Mouse (Mus musculus): ENCODE measurements around the gene Tes3-ps.

GRCm38 (mm10) chr13:49469002-49469401, 24.1 kb upstream of the Tes3-ps start:
- TF ChIP-seq CTCF (IDR thresholded peaks at IDR 0.05; ENCODE audit: borderline replicate concordance, insufficient read depth, low read depth, low read length) (peak; percentile 13; the same call in 1 of the 2 replicates), POLR2A (IDR thresholded peaks at IDR 0.05; ENCODE audit: borderline replicate concordance, insufficient read depth, low read length) (no peak)

Data from cerebellum, adult 2 months (tissue).